Mouse (Mus musculus) hindbrain, embryonic 11.5 days (tissue): Measurements from ENCODE around the gene Tsg101. TPM values are rescaled to one million over a fixed set of nuclear protein-coding genes. Genes with fewer than 3 reads are reported as not detected.

Experiments used
- polyA plus RNA-seq: library from polyadenylated mRNA; unstranded; fragments of >200 nt; fragmentation: Nextera tagmentation; extraction: Ambion mirVana; gene quantifications from 2 replicates; pipeline ENCODE4 v1.2.1, GENCODE M21; 2014

Gene Tsg101
- polyA plus RNA-seq, 1 experiment from 2014 or later, result 380 TPM

Other genes starting within 250 kb of the Tsg101 start
- gene Tph1, start 247.4 kb downstream of the Tsg101 start, polyA plus RNA-seq, result 0.61 TPM in 1 of 2 replicates, not detected in the other
- 41.4 and 44.9 TPM in 2 replicates for gene Saal1, start 209.3 kb downstream of the Tsg101 start, polyA plus RNA-seq
- 0.07 and 0.20 TPM in 2 replicates for gene Saa3, start 204.3 kb downstream of the Tsg101 start, polyA plus RNA-seq
- gene Saa4, start 187.4 kb downstream of the Tsg101 start, polyA plus RNA-seq, result not detected in 2 replicates
- not detected in 2 replicates for gene Saa1, start 177.0 kb downstream of the Tsg101 start, polyA plus RNA-seq
- gene Saa2, start 168.2 kb downstream of the Tsg101 start, polyA plus RNA-seq, result 0.31 and 0.43 TPM in 2 replicates
- 17.4 and 26.1 TPM in 2 replicates for gene Hps5, start 123.9 kb downstream of the Tsg101 start, polyA plus RNA-seq
- 53.5 and 58.0 TPM in 2 replicates for gene Gtf2h1, start 123.9 kb downstream of the Tsg101 start, polyA plus RNA-seq
- 1,356 and 1,601 TPM in 2 replicates for gene Ldha, start 78.5 kb downstream of the Tsg101 start, polyA plus RNA-seq
- not detected in 2 replicates for gene Ldhc, start 58.8 kb downstream of the Tsg101 start, polyA plus RNA-seq
- 11.3 and 13.1 TPM in 2 replicates for gene Uevld, start 38.6 kb upstream of the Tsg101 start, polyA plus RNA-seq
- gene Gm9999, start 63.6 kb upstream of the Tsg101 start, polyA plus RNA-seq, result not detected in 2 replicates
- gene Spty2d1, start 88.4 kb upstream of the Tsg101 start, polyA plus RNA-seq, result 12.0 and 12.3 TPM in 2 replicates
- gene Tmem86a, start 130.6 kb upstream of the Tsg101 start, polyA plus RNA-seq, result 8.7 and 10.4 TPM in 2 replicates
- 27.9 and 28.2 TPM in 2 replicates for gene Ptpn5, start 213.7 kb upstream of the Tsg101 start, polyA plus RNA-seq